Mouse (Mus musculus): ENCODE data around the gene Sun5.

Gene Sun5

GRCm38 (mm10) chr2:153808841-153809240 is 62.0 kb downstream of the Sun5 start:
- no peak for DNase-seq

GRCm38 (mm10) chr2:153808146-153808545 is 62.7 kb downstream of the Sun5 start:
- no peak for DNase-seq

GRCm38 (mm10) chr2:153807464-153807863 is 63.4 kb downstream of the Sun5 start:
- DNase-seq = peak; percentile 17 to 41

Measured in lung, adult 18-20 months (tissue).